In the genomic region with DNA sequence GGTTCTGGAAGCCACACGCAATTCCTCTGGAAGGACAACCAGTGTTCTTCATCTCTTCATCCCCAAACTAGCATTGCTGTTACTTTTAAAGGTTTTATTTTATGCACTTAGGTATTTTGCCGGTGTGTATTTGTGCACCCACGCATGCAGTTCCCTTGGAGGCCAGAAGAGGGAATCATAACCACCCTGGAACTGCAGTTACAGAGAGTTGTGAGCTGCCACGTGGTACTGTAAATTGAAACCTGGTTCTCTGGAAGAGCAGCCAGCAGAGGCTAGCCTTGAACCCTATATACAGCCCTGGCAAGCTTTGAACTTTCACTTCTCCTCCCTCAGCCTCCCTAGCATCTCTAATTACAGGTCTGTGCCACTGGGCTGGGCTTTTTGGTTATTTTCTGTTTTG, we compare ENCODE assay signal across 12 mouse cellular contexts. TPM values are rescaled to one million over a fixed set of nuclear protein-coding genes. Genes with fewer than 3 reads are reported as not detected.
DNase-seq lines count a peak whose midpoint lies in the region.
"Had no signal": no experiment of that assay in that cellular context is flagged by ENCODE, and none has a peak within 500 bp of the region (broad histone marks: within the 10 kb centered on the region; RNA-seq: fewer than 3 reads in every experiment).

No protein-coding gene starts in this region.

- H3K27ac ChIP-seq in heart, embryonic 10.5 days: no peak overlapping the region
- H3K27ac ChIP-seq in limb, embryonic 10.5 days: no peak overlapping the region
- H3K27ac ChIP-seq: limb, embryonic 12.5 days; midbrain, embryonic 13.5 days had no signal

- intact Hi-C loops in heart, postnatal 25 days (cut with DNase I): no loop called here

- H3K4me1 ChIP-seq in heart, embryonic 10.5 days: no peaks in the 10 kb centered on the region
- H3K4me1 ChIP-seq in limb, embryonic 10.5 days: peaks cover 6% of the 10 kb centered on the region; the same call in 1 of the 2 replicates
- H3K4me1 ChIP-seq: midbrain, embryonic 13.5 days had no signal

- H3K9me3 ChIP-seq in heart, embryonic 10.5 days: no peaks in the 10 kb centered on the region
- no peaks in the 10 kb centered on the region for H3K9me3 ChIP-seq in limb, embryonic 10.5 days (replicated peaks)
- H3K9me3 ChIP-seq: limb, embryonic 12.5 days had no signal

- H3K36me3 ChIP-seq in heart, embryonic 10.5 days: no peaks in the 10 kb centered on the region
- H3K36me3 ChIP-seq in limb, embryonic 10.5 days: no peaks in the 10 kb centered on the region
- H3K36me3 ChIP-seq: limb, embryonic 12.5 days; midbrain, embryonic 13.5 days had no signal

- WGBS in heart, embryonic 10.5 days: 60% methylated on average over 4 of the region's 4 CpGs
- 55% methylated on average over 4 of the region's 4 CpGs for WGBS in limb, embryonic 10.5 days

- no peaks in the 10 kb centered on the region for H3K27me3 ChIP-seq in heart, embryonic 10.5 days (ENCODE audit: insufficient read depth, poor library complexity, severe bottlenecking)
- no peaks in the 10 kb centered on the region for H3K27me3 ChIP-seq in limb, embryonic 10.5 days (ENCODE audit: low read depth, poor library complexity, severe bottlenecking)
- H3K27me3 ChIP-seq: limb, embryonic 12.5 days; midbrain, embryonic 13.5 days had no signal

- DNase-seq in heart, embryonic 10.5 days (ENCODE audit: low spot score): peak; percentile 55
- DNase-seq in heart, postnatal 25 days (ENCODE audit: low spot score): no peak
- DNase-seq in spleen, postnatal 4 days (ENCODE audit: low spot score in 2 of 2): peak; percentile 39 to 65
- no peak for DNase-seq in spleen, postnatal 14 days (ENCODE audit: low spot score in 2 of 2)
- peak; percentile 34 for DNase-seq in limb, embryonic 10.5 days (ENCODE audit: low spot score)
- DNase-seq in thymus, postnatal 36 days: peak; percentile 40
- no peak for DNase-seq in embryo, embryonic 10 days (ENCODE audit: low spot score)
- DNase-seq in layer of hippocampus, postnatal 25 days (ENCODE audit: extremely low spot score in 1 of 2, low spot score in 1 of 2): no peak
- DNase-seq: cerebellum, adult 18-20 months had no signal

- H3K4me3 ChIP-seq in heart, embryonic 10.5 days: no peak overlapping the region
- no peak overlapping the region for H3K4me3 ChIP-seq in limb, embryonic 10.5 days
- H3K4me3 ChIP-seq: erythroblast, embryonic 14.5 days; limb, embryonic 12.5 days; midbrain, embryonic 13.5 days had no signal

RNA-seq across cellular contexts. Expression of a gene that starts 18.6 kb away (rescaled TPM):
- 80.6 and 96.1 TPM in 2 replicates for polyA plus RNA-seq in heart, embryonic 10.5 days (2016; fragmentation: Nextera tagmentation; extraction: Ambion mirVana)
- under 1 TPM; 0.34 to 0.36 TPM for total RNA-seq in heart, postnatal 25 days (2021)
- 148 and 149 TPM in 2 replicates for polyA plus RNA-seq in limb, embryonic 10.5 days (2016; fragmentation: Nextera tagmentation; extraction: Ambion mirVana)
- under 1 TPM in 1 of 2 experiments, not detected in 1; 0.27 TPM for total RNA-seq in layer of hippocampus, postnatal 25 days (2021)

RNA-seq across cellular contexts. Expression of a gene that starts 30.5 kb away (rescaled TPM):
- 63.9 and 87.2 TPM in 2 replicates for polyA plus RNA-seq in heart, embryonic 10.5 days (2016; fragmentation: Nextera tagmentation; extraction: Ambion mirVana)
- 10 to 100 TPM; 24.8 to 34.4 TPM for total RNA-seq in heart, postnatal 25 days (2021)
- polyA plus RNA-seq in limb, embryonic 10.5 days (2016; fragmentation: Nextera tagmentation; extraction: Ambion mirVana): 126 and 128 TPM in 2 replicates
- 10 to 100 TPM; 73.6 to 78.1 TPM for total RNA-seq in layer of hippocampus, postnatal 25 days (2021)

Comparison
In these comparisons a context has a peak if more than half of its experiments do, and no peak if none do; other contexts are left out.
1. DNase-seq: peak in heart, embryonic 10.5 days (single experiment), spleen, postnatal 4 days (2 of 2), limb, embryonic 10.5 days (single experiment) and thymus, postnatal 36 days (2 of 2); none in heart, postnatal 25 days (single experiment), spleen, postnatal 14 days (0 of 2), embryo, embryonic 10 days (single experiment) and layer of hippocampus, postnatal 25 days (0 of 2).